Mouse (Mus musculus) limb, embryonic 11.5 days (tissue): ENCODE results near the gene Efcab7. TPM values are rescaled to one million over a fixed set of nuclear protein-coding genes. Genes with fewer than 3 reads are reported as not detected.

Experiments
- ATAC-seq: fragments of 200-750 bp; cut with Nextera tagmentation; 2 replicates; pipeline ENCODE4 v1.8.0; 2017; ENCODE audit warnings: low read depth; ENCODE audit not compliant: insufficient number of reproducible peaks, low FRiP score, low TSS enrichment
- DNase-seq: peaks from one replicate; pipeline ENCODE4 v3.0.0-alpha.2; 2015; ENCODE audit warnings: low spot score
- H3K27ac ChIP-seq: fragments of 300-500 bp; sonication (generic); replicated peaks from 2 replicates; pipeline ENCODE4 v1.5.1; 2014; ENCODE audit warnings: low read depth, mild to moderate bottlenecking, low read length
- H3K27me3 ChIP-seq: fragments of 300-500 bp; sonication (generic); 2 replicates; pipeline ENCODE4 v1.6.1; 2014; ENCODE audit warnings: mild to moderate bottlenecking, low read length, mixed read lengths; ENCODE audit not compliant: control insufficient read depth, insufficient read depth
- H3K36me3 ChIP-seq: fragments of 300-500 bp; sonication (generic); 2 replicates; pipeline ENCODE4 v1.6.1; 2014; ENCODE audit warnings: mild to moderate bottlenecking, low read length, moderate library complexity, mixed read lengths; ENCODE audit not compliant: control insufficient read depth, insufficient read depth
- H3K4me1 ChIP-seq: fragments of 300-500 bp; sonication (generic); 2 replicates; pipeline ENCODE4 v1.6.1; 2014; ENCODE audit warnings: low read length, mixed read lengths; ENCODE audit not compliant: control insufficient read depth, insufficient read depth
- H3K4me2 ChIP-seq: fragments of 300-500 bp; sonication (generic); 2 replicates; pipeline ENCODE4 v1.6.1; 2014; ENCODE audit warnings: low read depth, mild to moderate bottlenecking, moderate library complexity; ENCODE audit not compliant: severe bottlenecking
- H3K4me3 ChIP-seq: fragments of 300-500 bp; sonication (generic); 2 replicates; pipeline ENCODE4 v1.5.1; 2014; ENCODE audit warnings: low read depth, low read length
- H3K9ac ChIP-seq: fragments of 300-500 bp; sonication (generic); 2 replicates; pipeline ENCODE4 v1.6.1; 2014; ENCODE audit warnings: mild to moderate bottlenecking, low read length
- H3K9me3 ChIP-seq: fragments of 300-500 bp; sonication (generic); 2 replicates; pipeline ENCODE4 v1.6.1; 2016; ENCODE audit warnings: low read length; ENCODE audit not compliant: control insufficient read depth
- WGBS: fragments of 180-500 bp; shearing (Covaris S2); extraction: QIAGEN DNeasy Blood & Tissue Kit; methylation state at CpG from one replicate; pipeline ENCODE4 v1.1.7; 2014; 5-methylcytosine and 5-hydroxymethylcytosine counted together
- polyA plus RNA-seq: library from polyadenylated mRNA; unstranded; fragments of >200 nt; fragmentation: Nextera tagmentation; extraction: Ambion mirVana; gene quantifications from 2 replicates; pipeline ENCODE4 v1.2.1, GENCODE M21; 2014

The Efcab7 gene
- polyA plus RNA-seq, 1 experiment from 2014 or later = 24.8 TPM

DNA sequence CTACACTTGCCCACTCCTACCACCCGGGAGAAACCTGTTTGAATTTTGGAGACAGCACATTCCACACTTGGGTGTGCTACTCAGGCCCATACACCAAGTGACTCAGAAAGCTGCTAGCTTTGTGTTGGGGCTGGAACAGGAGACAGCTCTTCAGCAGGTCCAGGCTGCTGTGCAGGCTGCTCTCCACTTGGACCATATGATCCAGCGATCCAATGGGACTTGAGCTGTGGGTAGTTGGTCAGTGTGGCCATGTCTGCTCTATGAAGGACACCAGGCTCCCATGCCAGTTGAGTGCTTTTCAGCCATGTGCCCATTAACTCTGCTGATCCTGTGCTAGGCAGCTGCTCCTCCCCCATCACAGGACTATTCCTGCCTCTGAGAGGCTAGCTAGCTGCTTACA, 124.9 kb downstream of the Efcab7 start:
- Histone ChIP-seq H3K4me1 (no peaks in the 10 kb centered on the region), H3K27me3 (no peaks in the 10 kb centered on the region), H3K9ac (no peak overlapping the region), H3K27ac (no peak overlapping the region), H3K4me3 (no peak overlapping the region), H3K36me3 (no peaks in the 10 kb centered on the region), H3K9me3 (no peaks in the 10 kb centered on the region), H3K4me2 (no peak overlapping the region)
- no peak for DNase-seq
- 96% methylated on average over 2 of the region's 2 CpGs for WGBS
- ATAC-seq = no peak

DNA sequence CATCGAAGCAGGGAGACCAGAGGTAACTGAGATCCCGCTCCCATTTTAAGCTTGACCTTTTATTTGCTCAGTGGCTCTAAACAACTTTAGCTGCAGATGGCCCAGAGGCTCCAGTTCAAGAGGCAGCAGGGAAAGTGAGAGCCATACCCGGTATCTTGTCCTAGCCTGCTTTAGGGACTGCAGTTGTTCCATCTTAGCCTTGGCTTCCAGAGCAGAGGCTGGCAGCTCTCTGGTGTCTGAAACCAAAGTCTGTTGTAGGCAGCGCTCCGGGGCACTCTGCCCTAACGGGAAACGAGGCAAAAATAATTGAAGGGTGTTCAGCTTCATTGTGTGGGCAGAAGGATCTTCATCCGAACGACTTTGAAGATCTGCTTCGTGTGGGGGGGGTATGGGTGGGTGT, 126.4 kb downstream of the Efcab7 start:
- no peaks in the 10 kb centered on the region for H3K27me3 ChIP-seq
- no peaks in the 10 kb centered on the region for H3K36me3 ChIP-seq
- no peak overlapping the region for H3K9ac ChIP-seq
- H3K4me3 ChIP-seq = no peak overlapping the region
- no peak for ATAC-seq
- 84% methylated on average over 10 of the region's 10 CpGs for WGBS
- no peak overlapping the region for H3K4me2 ChIP-seq
- no peaks in the 10 kb centered on the region for H3K9me3 ChIP-seq
- H3K4me1 ChIP-seq = no peaks in the 10 kb centered on the region
- H3K27ac ChIP-seq = no peak overlapping the region
- DNase-seq = no peak

- Histone ChIP-seq H3K27ac (no peak overlapping the region), H3K4me1 (no peaks in the 10 kb centered on the region), H3K36me3 (no peaks in the 10 kb centered on the region), H3K9me3 (no peaks in the 10 kb centered on the region), H3K4me2 (no peak overlapping the region), H3K9ac (no peak overlapping the region), H3K27me3 (no peaks in the 10 kb centered on the region), H3K4me3 (no peak overlapping the region)
- 92% methylated on average over 4 of the region's 4 CpGs for WGBS
- ATAC-seq (no peak), DNase-seq (no peak)
Measured at GRCm38 (mm10) chr4:99957186-99957585, 128.2 kb downstream of the Efcab7 start.

DNA sequence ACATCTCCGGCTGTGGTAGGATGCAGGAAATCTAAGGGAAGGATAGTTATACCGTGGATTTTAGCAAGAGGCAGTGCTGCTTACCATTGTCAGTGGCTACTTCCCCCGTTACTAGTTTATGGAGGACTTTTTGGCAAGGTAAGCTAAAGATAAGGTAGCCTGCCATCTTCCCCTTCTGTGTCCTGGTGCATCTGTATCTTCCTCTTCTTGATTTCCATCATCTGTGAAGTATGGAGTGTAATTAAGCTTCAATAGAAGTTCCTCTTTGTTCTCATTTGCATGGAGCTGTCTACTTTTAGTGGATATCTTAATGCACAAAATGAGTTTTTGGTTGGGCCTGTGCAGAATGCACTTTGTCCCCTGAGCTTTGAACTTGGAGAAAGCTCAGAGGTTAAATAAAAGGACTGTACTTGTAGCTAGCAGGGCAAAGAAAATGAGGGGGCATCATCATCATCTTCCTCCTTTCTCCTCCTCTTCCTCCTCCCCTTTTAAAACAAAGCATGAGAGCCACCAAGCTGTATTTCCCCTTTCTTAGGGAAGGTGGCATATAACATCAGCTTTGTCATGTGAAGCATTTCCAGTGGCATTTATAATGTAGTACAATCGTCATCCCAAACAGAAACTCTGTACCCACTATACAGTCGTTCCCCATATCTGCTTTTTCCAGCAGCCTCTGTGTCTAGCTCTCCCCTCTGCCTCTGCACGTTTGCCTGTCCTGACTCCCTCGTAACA, 129.3 kb downstream of the Efcab7 start:
- no peak overlapping the region for H3K27ac ChIP-seq
- no peaks in the 10 kb centered on the region for H3K36me3 ChIP-seq
- no peak overlapping the region for H3K4me2 ChIP-seq
- no peak overlapping the region for H3K4me3 ChIP-seq
- no peaks in the 10 kb centered on the region for H3K27me3 ChIP-seq
- no peak overlapping the region for H3K9ac ChIP-seq
- WGBS = 86% methylated on average over 7 of the region's 7 CpGs
- no peak for ATAC-seq
- no peak for DNase-seq
- no peaks in the 10 kb centered on the region for H3K4me1 ChIP-seq
- no peaks in the 10 kb centered on the region for H3K9me3 ChIP-seq

DNA sequence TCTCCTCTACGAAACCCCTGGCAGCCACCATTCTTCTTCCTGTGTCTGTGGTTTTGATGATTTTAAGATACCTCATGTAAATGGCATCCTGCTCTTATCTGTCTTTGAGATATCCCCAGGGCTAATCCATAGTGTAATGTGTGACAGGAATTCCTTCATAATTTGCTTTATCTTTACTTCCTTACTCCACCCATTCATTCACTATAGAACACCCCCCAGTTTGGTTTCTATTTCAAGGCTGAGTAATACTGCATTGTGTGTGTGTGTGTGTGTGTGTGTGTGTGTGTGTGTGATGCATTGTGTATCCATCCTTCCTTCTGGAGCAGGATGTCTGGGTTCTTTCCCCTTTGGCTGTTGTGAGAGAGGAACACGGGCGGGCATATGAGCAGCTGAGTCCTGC, 130.3 kb downstream of the Efcab7 start:
- Histone ChIP-seq H3K4me2 (no peak overlapping the region), H3K9me3 (no peaks in the 10 kb centered on the region), H3K9ac (no peak overlapping the region), H3K36me3 (no peaks in the 10 kb centered on the region), H3K4me1 (no peaks in the 10 kb centered on the region), H3K4me3 (no peak overlapping the region), H3K27ac (no peak overlapping the region), H3K27me3 (no peaks in the 10 kb centered on the region)
- ATAC-seq = no peak
- no peak for DNase-seq
- 88% methylated on average over 3 of the region's 3 CpGs for WGBS

Other genes starting within 250 kb of the Efcab7 start
- gene Foxd3, start 172.9 kb upstream of the Efcab7 start, polyA plus RNA-seq = 0.21 and 0.44 TPM in 2 replicates
- gene Alg6, start 113.5 kb upstream of the Efcab7 start, polyA plus RNA-seq = 21.3 and 21.6 TPM in 2 replicates
- 47.0 and 51.8 TPM in 2 replicates for gene Pgm1, start 100.2 kb downstream of the Efcab7 start, polyA plus RNA-seq
- 49.5 and 53.4 TPM in 2 replicates for gene Itgb3bp, start 100.6 kb downstream of the Efcab7 start, polyA plus RNA-seq